Mouse (Mus musculus) layer of hippocampus, adult 18-20 months (tissue): Measurements from ENCODE around the gene Gm18596. TPM values are rescaled to one million over a fixed set of nuclear protein-coding genes. Genes with fewer than 3 reads are reported as not detected.
"Not testable (repeated sequence)": the region's sequence is repeated elsewhere in the genome, so short reads cannot be mapped to it uniquely, and the experiment has no call there.

ENCODE experiments used
- DNase-seq, 2 experiments: peaks; one replicate each; pipeline ENCODE4 v3.0.0; 2022; ENCODE audit warnings: low spot score in 2 of 2
- total RNA-seq, 2 experiments: library from RNA; stranded (reverse); gene quantifications; 2 replicates each; pipeline ENCODE4 v1.2.3; 2021

Gm18596 gene
- total RNA-seq, 2 experiments from 2014 or later, result not detected

DNA sequence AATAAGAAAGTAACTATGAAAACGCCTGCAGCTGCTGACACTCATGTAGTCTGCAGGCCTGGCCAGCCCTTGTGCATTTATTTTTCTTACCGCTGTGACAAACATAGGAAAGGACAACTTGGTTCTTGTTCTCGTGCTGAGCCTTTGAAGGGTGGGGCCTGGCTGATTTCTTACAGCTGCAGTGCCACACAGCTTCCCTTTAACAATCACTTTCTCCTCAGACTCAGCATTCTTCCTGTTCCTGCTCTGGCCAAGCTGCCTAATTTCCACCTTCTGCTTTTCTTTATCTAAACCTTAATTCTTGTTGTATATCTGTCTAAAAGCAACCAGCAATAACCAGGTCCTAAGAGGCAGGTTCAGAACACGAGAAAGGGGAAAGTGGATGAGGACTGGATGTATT, 28.7 kb downstream of the Gm18596 start:
- DNase-seq, result no peak

DNA sequence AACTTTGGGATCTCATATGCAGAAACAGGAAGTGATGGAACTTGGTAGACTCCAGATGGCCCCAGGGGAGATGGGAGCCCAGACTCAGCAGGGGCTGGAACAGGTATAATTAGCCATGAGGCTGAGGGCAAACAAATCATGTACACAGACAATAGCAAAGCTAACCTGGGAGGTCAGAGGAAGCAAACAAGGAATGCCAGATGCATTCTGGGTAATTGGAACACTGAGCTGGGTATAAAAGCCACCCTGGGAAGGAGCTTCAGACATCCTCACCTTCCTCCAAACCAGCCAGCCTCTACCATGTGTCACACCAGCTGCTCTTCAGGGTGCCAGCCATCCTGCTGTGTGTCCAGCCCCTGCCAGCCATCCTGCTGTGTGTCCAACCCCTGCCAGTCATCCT, 31.3 kb downstream of the Gm18596 start, which contains the start of gene Gm10024:
Gm10024 (plus strand) TSS at position 301 of the 400 bp plus-strand sequence.
- DNase-seq, result not testable (repeated sequence)

DNA sequence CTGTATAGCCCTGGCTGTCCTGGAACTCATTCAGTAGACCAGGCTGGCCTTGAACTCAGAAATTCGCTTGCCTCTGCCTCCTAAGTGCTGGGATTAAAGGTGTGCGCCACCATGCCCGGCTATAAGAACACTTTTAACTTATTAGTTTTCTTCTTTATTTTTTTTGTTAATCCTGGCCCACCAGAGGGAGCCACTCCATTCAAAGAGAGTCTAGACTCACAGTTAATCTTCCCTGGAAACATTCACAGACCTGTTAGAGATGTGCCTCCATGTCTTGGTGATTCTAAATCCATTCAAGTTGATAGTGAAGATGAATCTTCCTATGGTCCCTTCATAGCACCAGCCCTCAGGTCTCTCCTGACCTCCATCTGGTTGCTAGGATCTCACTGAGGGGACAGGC, 32.6 kb downstream of the Gm18596 start:
- peak in 1 of 2 experiments; percentile 14 for DNase-seq

DNA sequence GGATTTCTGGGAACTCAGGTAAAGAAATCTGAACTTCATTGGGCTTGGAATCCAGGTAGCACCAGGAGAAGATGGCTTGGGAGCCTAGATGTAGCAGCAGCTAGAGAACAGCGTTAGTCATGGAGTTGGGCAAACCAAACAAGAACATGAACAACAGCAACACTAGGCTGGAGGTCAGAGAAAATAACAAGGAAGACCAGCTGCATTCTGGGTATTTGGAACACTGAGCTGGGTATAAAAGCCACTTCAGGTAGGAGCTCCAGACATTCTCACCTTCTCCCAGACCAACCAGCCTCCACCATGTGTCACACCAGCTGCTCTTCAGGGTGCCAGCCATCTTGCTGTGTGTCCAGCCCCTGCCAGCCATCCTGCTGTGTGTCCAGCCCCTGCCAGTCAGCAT, 36.1 kb downstream of the Gm18596 start, which contains the start of gene Gm10272:
Gm10272 (plus strand) TSS at position 301 of the 400 bp plus-strand sequence.
- DNase-seq, result no peak

DNA sequence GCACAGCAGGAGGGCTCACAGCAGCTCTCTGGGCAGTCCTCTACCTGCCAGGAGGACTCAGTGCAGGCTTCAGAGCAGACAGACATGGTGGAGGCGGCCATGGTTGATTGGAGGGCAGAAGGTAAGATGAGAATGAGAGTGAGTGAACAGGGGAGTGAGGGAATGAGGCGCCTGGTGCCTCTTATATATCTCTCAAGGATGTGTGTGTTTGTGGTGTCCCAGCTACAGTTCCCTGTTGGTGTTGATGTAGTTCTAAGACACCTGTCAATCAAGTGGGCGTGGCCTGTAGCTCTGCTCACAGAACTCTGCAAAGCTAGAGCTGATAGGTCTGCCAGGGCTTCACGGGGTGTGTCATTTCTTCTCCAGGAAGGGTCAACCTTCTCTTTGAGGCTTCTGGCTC, 45.3 kb downstream of the Gm18596 start, which contains the start of gene Gm9508:
Gm9508 (minus strand) TSS at position 101 of the 400 bp plus-strand sequence.
- no peak for DNase-seq

Other genes with a start within 250 kb of the Gm18596 start
- gene Fam207a, start 226.9 kb downstream of the Gm18596 start, total RNA-seq, result 10 to 100 TPM; 37.6 to 40.5 TPM
- gene Itgb2, start 212.4 kb downstream of the Gm18596 start, total RNA-seq, result 1 to 10 TPM; 3.6 to 4.5 TPM
- gene Pttg1ip, start 160.9 kb downstream of the Gm18596 start, total RNA-seq, result 10 to 100 TPM; 69.2 to 78.2 TPM
- 100 to 1,000 TPM; 144 to 147 TPM for gene Sumo3, start 136.5 kb downstream of the Gm18596 start, total RNA-seq
- gene Gm49325, start 136.4 kb downstream of the Gm18596 start, total RNA-seq, result 10 to 100 TPM; 31.6 to 32.6 TPM
- gene Ube2g2, start 120.4 kb downstream of the Gm18596 start, total RNA-seq, result 10 to 100 TPM; 84.7 to 86.9 TPM
- gene Tspear, start 56.1 kb downstream of the Gm18596 start, total RNA-seq, result under 1 TPM in 1 of 2 experiments, not detected in 1; 0.20 TPM
- not detected for gene Gm19402, start 51.9 kb downstream of the Gm18596 start, total RNA-seq
- gene Gm9508, start 45.4 kb downstream of the Gm18596 start, total RNA-seq, result not detected
- not detected for gene Gm10272, start 36.0 kb downstream of the Gm18596 start, total RNA-seq
- not detected for gene Gm10024, start 31.2 kb downstream of the Gm18596 start, total RNA-seq
- not detected for gene Gm10142, start 26.8 kb downstream of the Gm18596 start, total RNA-seq
- not detected for gene Krtap12-1, start 22.0 kb downstream of the Gm18596 start, total RNA-seq
- not detected for gene Gm10100, start 16.2 kb downstream of the Gm18596 start, total RNA-seq
- gene Gm9736, start 8.7 kb upstream of the Gm18596 start, total RNA-seq, result not detected
- not detected for gene Gm3233, start 17.0 kb upstream of the Gm18596 start, total RNA-seq
- not detected for gene Gm3238, start 28.7 kb upstream of the Gm18596 start, total RNA-seq
- gene Gm7138, start 34.3 kb upstream of the Gm18596 start, total RNA-seq, result not detected
- not detected for gene Gm3250, start 39.9 kb upstream of the Gm18596 start, total RNA-seq
- not detected for gene Gm7137, start 45.6 kb upstream of the Gm18596 start, total RNA-seq
- gene Gm9639, start 52.4 kb upstream of the Gm18596 start, total RNA-seq, result not detected
- gene Gm19668, start 56.5 kb upstream of the Gm18596 start, total RNA-seq, result not detected
- not detected for gene Gm9507, start 69.2 kb upstream of the Gm18596 start, total RNA-seq
- gene Gm2696, start 72.0 kb upstream of the Gm18596 start, total RNA-seq, result not detected
- gene Krtap10-4, start 84.5 kb upstream of the Gm18596 start, total RNA-seq, result not detected
- gene Krtap10-10, start 93.3 kb upstream of the Gm18596 start, total RNA-seq, result not detected
- not detected for gene Gm36176, start 104.2 kb upstream of the Gm18596 start, total RNA-seq
- not detected for gene Gm10318, start 110.2 kb upstream of the Gm18596 start, total RNA-seq
- gene Gm3285, start 119.3 kb upstream of the Gm18596 start, total RNA-seq, result not detected
- 1 to 10 TPM; 3.8 to 5.0 TPM for gene Lrrc3, start 159.9 kb upstream of the Gm18596 start, total RNA-seq
- gene Trpm2, start 227.9 kb upstream of the Gm18596 start, total RNA-seq, result 10 to 100 TPM; 37.9 to 40.8 TPM
- gene 1810043G02Rik, start 235.9 kb upstream of the Gm18596 start, total RNA-seq, result 10 to 100 TPM; 39.9 to 40.5 TPM